Mouse (Mus musculus): ENCODE results near the gene A3galt2. TPM values are rescaled to one million over a fixed set of nuclear protein-coding genes. Genes with fewer than 3 reads are reported as not detected.

The A3galt2 gene
- polyA plus RNA-seq, 1 experiment: 0.16 TPM

DNA sequence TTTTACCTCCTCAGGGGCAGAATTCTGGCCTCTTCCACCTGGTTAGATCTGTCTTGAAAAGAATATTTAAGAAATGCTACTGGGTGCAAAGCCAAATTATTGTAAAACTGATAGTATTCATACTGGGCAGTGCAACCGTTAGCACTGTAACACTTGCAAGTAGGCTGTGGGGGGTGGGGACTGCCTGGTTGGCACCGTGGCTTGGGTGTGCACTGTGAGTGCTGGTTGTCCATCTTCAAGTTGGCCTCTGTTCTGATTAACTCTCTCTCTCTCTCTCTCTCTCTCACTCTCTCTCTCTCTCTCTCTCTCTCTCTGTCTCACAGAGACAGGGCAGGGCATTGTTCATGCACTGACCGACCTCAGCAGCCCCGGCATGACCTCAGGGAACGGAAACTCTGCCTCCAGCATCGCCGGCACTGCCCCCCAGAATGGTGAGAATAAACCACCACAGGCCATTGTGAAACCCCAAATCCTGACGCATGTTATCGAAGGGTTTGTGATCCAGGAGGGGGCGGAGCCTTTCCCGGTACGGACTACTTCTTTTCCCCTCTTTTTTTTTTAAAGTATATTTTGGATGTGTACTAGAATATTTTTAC, 12.0 kb upstream of the A3galt2 start:
- Histone ChIP-seq H3K4me1 (ENCODE audit: control insufficient read depth, insufficient read depth, low read length) (peaks cover 3% of the 10 kb centered on the region; the same call in 1 of the 2 replicates), H3K27me3 (replicated peaks; ENCODE audit: control insufficient read depth, insufficient read depth, low read length) (no peaks in the 10 kb centered on the region), H3K4me3 (ENCODE audit: insufficient read depth, low read depth, low read length) (no peak overlapping the region), H3K27ac (ENCODE audit: insufficient read depth, low read depth, low read length) (no peak overlapping the region), H3K36me3 (ENCODE audit: control insufficient read depth, insufficient read depth, low read length) (peaks cover 1% of the 10 kb centered on the region)
- DNase-seq: no peak
- TF ChIP-seq POLR2A (IDR thresholded peaks at IDR 0.05; ENCODE audit: low read depth, low read length) (no peak), CTCF (conservative IDR thresholded peaks at IDR 0.05; ENCODE audit: insufficient read depth, insufficient read length, low read depth, low read length) (no peak)
- WGBS: 62% methylated on average over 12 of the region's 12 CpGs

DNA sequence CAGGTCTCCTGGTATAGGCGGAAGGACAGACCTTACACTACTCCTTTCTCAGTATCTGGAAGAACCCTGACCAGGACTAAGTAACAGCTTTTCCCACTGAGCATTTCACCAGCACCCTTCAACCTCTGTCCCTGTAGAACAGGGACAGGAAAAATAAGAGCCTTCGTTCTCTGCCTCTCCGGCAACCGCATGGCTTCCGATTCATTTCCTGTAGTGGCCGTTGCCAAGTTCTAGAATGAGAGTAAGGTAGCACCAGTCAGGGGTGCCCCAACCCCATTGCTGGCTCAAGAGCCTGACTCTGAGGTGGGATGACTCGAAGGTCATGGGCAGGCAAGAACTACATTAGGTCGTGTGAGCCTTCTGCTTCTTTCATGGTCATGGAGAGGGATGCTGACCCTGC, 10.0 kb upstream of the A3galt2 start:
- Histone ChIP-seq H3K27me3 (replicated peaks; ENCODE audit: control insufficient read depth, insufficient read depth, low read length) (no peaks in the 10 kb centered on the region), H3K36me3 (ENCODE audit: control insufficient read depth, insufficient read depth, low read length) (peaks cover 3% of the 10 kb centered on the region), H3K4me1 (ENCODE audit: control insufficient read depth, insufficient read depth, low read length) (peaks cover 3% of the 10 kb centered on the region; the same call in 1 of the 2 replicates), H3K27ac (ENCODE audit: insufficient read depth, low read depth, low read length) (no peak overlapping the region), H3K4me3 (ENCODE audit: insufficient read depth, low read depth, low read length) (no peak overlapping the region)
- DNase-seq: no peak
- 72% methylated on average over 8 of the region's 8 CpGs for WGBS
- TF ChIP-seq POLR2A (IDR thresholded peaks at IDR 0.05; ENCODE audit: low read depth, low read length) (no peak), CTCF (conservative IDR thresholded peaks at IDR 0.05; ENCODE audit: insufficient read depth, insufficient read length, low read depth, low read length) (no peak)

DNA sequence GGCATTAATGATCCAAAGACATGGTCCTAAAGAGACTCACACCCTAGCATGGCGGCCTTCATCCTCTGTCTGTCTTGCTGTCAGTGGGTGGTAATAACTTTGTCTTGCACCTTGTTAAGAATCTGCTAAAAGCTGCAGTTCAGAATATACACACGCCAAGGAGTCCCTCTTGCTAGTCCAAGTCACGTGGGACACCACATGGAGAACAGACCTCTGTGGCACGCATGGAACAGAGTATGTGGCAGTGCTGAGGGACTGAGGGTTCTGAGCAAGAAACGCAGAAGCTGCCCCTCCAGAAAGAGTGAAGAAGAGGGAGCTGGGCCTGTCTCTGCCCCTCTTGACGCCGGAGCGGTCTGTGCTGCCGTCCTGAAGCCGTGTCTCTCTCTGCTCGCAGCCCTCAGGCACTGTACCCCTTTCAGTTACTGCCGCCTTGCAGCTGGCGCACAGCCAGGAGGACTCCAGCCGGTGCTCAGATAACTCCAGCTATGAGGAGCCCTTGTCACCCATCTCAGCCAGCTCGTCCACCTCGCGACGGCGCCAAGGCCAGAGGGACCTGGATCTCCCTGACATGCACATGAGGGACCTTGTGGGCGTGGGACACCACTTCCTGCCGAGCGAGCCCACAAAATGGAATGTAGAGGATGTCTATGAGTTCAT, 7.4 kb upstream of the A3galt2 start:
- H3K4me1 ChIP-seq (ENCODE audit: control insufficient read depth, insufficient read depth, low read length): no peaks in the 10 kb centered on the region
- H3K27ac ChIP-seq (ENCODE audit: insufficient read depth, low read depth, low read length): no peak overlapping the region

DNA sequence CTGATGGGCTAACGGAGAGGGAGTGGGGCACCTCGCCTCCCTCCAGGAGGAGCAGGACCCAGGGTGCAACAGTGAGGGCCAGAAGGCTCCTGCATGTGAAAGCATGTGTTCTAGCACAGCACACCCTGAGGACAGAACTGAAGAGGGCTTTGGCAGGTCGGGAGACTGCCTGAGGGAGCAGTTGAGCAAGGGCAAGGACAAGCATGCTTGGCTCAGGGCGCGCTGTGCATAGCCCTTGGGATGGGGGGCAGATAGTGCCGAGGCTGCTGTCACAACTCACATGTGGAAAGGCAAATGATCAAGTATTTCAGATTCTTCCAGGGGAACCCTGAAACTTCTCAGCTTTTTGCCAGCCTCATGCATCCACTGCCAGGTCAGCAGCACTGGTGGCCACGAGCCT, 6.9 kb upstream of the A3galt2 start:
- Histone ChIP-seq H3K27me3 (replicated peaks; ENCODE audit: control insufficient read depth, insufficient read depth, low read length) (no peaks in the 10 kb centered on the region), H3K4me3 (ENCODE audit: insufficient read depth, low read depth, low read length) (no peak overlapping the region), H3K4me1 (ENCODE audit: control insufficient read depth, insufficient read depth, low read length) (no peaks in the 10 kb centered on the region), H3K27ac (ENCODE audit: insufficient read depth, low read depth, low read length) (no peak overlapping the region), H3K36me3 (ENCODE audit: control insufficient read depth, insufficient read depth, low read length) (peaks cover 5% of the 10 kb centered on the region)
- WGBS: 80% methylated on average over 7 of the region's 7 CpGs
- TF ChIP-seq POLR2A (IDR thresholded peaks at IDR 0.05; ENCODE audit: low read depth, low read length): no peak
- TF ChIP-seq CTCF (conservative IDR thresholded peaks at IDR 0.05; ENCODE audit: insufficient read depth, insufficient read length, low read depth, low read length): no peak
- no peak for DNase-seq

More for the DNA sequence above, 7.4 kb upstream of the A3galt2 start:
- TF ChIP-seq CTCF (conservative IDR thresholded peaks at IDR 0.05; ENCODE audit: insufficient read depth, insufficient read length, low read depth, low read length) (no peak), POLR2A (IDR thresholded peaks at IDR 0.05; ENCODE audit: low read depth, low read length) (no peak)
- no peaks in the 10 kb centered on the region for H3K27me3 ChIP-seq (replicated peaks; ENCODE audit: control insufficient read depth, insufficient read depth, low read length)
- no peak overlapping the region for H3K4me3 ChIP-seq (ENCODE audit: insufficient read depth, low read depth, low read length)
- DNase-seq: peak; percentile 38
- WGBS: 76% methylated on average over 22 of the region's 22 CpGs
- H3K36me3 ChIP-seq (ENCODE audit: control insufficient read depth, insufficient read depth, low read length): peaks cover 5% of the 10 kb centered on the region

DNA sequence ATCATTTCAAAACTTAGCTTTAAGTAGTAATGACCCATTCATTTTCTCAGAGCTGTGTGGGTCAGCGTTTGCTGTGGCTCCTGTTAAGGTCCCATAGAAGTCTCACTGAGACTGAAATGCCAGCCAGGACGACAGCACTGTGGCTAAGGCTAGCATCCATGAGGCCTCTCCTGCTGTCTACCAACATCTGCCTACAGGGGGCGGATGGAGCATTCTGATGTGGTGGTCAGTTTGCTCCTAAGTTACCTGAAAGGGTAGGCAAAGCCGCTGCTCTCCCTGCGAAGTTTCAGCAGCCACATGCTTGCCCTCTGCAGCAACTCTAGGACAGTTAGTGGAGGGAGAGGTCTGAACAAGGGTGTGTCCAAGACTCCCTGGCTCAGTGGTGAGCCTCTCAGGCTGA, 4.2 kb upstream of the A3galt2 start:
- no peaks in the 10 kb centered on the region for H3K4me1 ChIP-seq (ENCODE audit: control insufficient read depth, insufficient read depth, low read length)
- H3K27me3 ChIP-seq (replicated peaks; ENCODE audit: control insufficient read depth, insufficient read depth, low read length): no peaks in the 10 kb centered on the region
- no peak overlapping the region for H3K4me3 ChIP-seq (ENCODE audit: insufficient read depth, low read depth, low read length)
- 66% methylated on average over 5 of the region's 5 CpGs for WGBS
- no peak for DNase-seq
- no peak overlapping the region for H3K27ac ChIP-seq (ENCODE audit: insufficient read depth, low read depth, low read length)
- TF ChIP-seq POLR2A (IDR thresholded peaks at IDR 0.05; ENCODE audit: low read depth, low read length) (no peak), CTCF (conservative IDR thresholded peaks at IDR 0.05; ENCODE audit: insufficient read depth, insufficient read length, low read depth, low read length) (peak; percentile 33; the same call in 1 of the 2 replicates)
- peaks cover 5% of the 10 kb centered on the region for H3K36me3 ChIP-seq (ENCODE audit: control insufficient read depth, insufficient read depth, low read length)

DNA sequence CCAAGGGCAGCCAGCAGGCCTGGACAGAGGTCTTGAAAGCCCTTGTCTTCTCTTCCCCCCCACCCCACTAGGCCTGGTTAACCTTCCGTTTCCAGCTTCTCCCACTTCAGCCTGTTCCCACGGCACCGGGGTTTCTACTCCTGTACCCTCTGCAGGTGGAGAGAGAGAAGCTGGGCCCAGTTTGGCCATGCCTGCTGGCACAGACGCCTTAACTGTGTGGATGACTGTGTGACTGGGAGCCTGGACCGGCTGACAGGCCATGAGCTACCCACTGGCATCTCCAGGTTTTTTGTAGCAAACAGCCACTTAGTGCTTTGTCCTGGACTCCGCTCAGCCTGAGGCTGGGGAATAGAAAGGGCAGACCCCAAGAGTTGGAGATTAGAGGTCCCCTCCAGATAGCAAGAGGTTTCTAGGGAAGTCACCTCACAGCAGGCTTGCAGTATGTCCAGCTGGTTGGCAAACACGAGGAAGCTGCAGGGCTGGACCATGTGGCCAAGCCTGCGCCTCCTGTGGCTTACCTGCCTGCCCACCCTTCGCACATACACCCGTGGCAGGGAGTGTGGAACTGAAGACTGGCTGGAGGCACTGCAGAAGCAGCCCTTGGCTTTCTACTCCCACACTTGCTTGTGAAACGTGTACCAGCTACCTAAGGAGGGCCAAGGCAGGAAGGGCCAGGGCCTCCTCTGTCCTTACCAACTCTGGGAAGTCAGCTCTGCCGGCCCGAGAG, 3.0 kb upstream of the A3galt2 start:
- Histone ChIP-seq H3K4me1 (ENCODE audit: control insufficient read depth, insufficient read depth, low read length) (no peaks in the 10 kb centered on the region), H3K36me3 (ENCODE audit: control insufficient read depth, insufficient read depth, low read length) (peaks cover 3% of the 10 kb centered on the region), H3K27ac (ENCODE audit: insufficient read depth, low read depth, low read length) (no peak overlapping the region), H3K27me3 (replicated peaks; ENCODE audit: control insufficient read depth, insufficient read depth, low read length) (no peaks in the 10 kb centered on the region), H3K4me3 (ENCODE audit: insufficient read depth, low read depth, low read length) (no peak overlapping the region)
- no peak for DNase-seq
- 85% methylated on average over 13 of the region's 13 CpGs for WGBS
- no peak for TF ChIP-seq POLR2A (IDR thresholded peaks at IDR 0.05; ENCODE audit: low read depth, low read length)
- no peak for TF ChIP-seq CTCF (conservative IDR thresholded peaks at IDR 0.05; ENCODE audit: insufficient read depth, insufficient read length, low read depth, low read length)

DNA sequence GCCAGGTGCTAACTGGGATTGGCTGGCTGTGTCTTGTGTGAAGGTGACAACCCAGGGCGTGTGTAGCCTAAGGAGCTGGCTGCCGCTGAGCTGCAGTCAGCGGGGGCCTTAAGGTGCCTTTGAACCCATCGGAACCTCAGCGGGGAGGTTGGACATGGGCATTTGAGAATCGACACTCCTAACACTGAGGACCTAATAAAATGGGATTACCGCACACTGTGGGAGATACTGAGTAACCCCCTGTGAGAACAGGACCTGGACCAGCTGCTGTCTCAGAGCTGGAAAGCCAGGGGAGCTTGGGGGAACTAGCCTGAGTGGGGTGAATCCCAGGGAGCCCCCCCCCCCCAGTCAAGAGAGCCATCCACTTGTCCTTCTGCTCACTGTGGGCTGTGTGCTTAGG, 1.6 kb upstream of the A3galt2 start:
- DNase-seq: no peak
- 83% methylated on average over 7 of the region's 7 CpGs for WGBS
- Histone ChIP-seq H3K27me3 (replicated peaks; ENCODE audit: control insufficient read depth, insufficient read depth, low read length) (no peaks in the 10 kb centered on the region), H3K4me1 (ENCODE audit: control insufficient read depth, insufficient read depth, low read length) (no peaks in the 10 kb centered on the region), H3K4me3 (ENCODE audit: insufficient read depth, low read depth, low read length) (no peak overlapping the region), H3K27ac (ENCODE audit: insufficient read depth, low read depth, low read length) (no peak overlapping the region), H3K36me3 (ENCODE audit: control insufficient read depth, insufficient read depth, low read length) (0 out of 2 replicates have a peak, but pooled peaks cover 2% of the 10 kb centered on the region)
- TF ChIP-seq POLR2A (IDR thresholded peaks at IDR 0.05; ENCODE audit: low read depth, low read length): no peak
- TF ChIP-seq CTCF (conservative IDR thresholded peaks at IDR 0.05; ENCODE audit: insufficient read depth, insufficient read length, low read depth, low read length): no peak

Data from kidney, adult 2 months (tissue).